Mouse (Mus musculus) forebrain, embryonic 12.5 days (tissue): ENCODE results near the gene Cfap43. TPM values are rescaled to one million over a fixed set of nuclear protein-coding genes. Genes with fewer than 3 reads are reported as not detected.

Source experiments
- ATAC-seq: fragments of 200-750 bp; cut with Nextera tagmentation; 2 replicates; pipeline ENCODE4 v1.8.0; 2017; ENCODE audit warnings: moderate TSS enrichment; ENCODE audit not compliant: low FRiP score
- H3K27ac ChIP-seq: fragments of 300-500 bp; sonication (generic); 2 replicates; pipeline ENCODE4 v1.5.1; 2016; ENCODE audit warnings: mild to moderate bottlenecking
- H3K27me3 ChIP-seq: fragments of 300-500 bp; sonication (generic); 2 replicates; pipeline ENCODE4 v1.6.1; 2016; ENCODE audit warnings: mild to moderate bottlenecking
- H3K36me3 ChIP-seq: fragments of 300-500 bp; sonication (generic); replicated peaks from 2 replicates; pipeline ENCODE4 v1.6.1; 2016; ENCODE audit warnings: mild to moderate bottlenecking
- H3K4me1 ChIP-seq: fragments of 300-500 bp; sonication (generic); 2 replicates; pipeline ENCODE4 v1.6.1; 2016
- H3K4me2 ChIP-seq: fragments of 300-500 bp; sonication (generic); 2 replicates; pipeline ENCODE4 v1.6.1; 2016; ENCODE audit warnings: mild to moderate bottlenecking, moderate library complexity
- H3K4me3 ChIP-seq: fragments of 300-500 bp; sonication (generic); replicated peaks from 2 replicates; pipeline ENCODE4 v1.5.1; 2016; ENCODE audit warnings: mild to moderate bottlenecking
- H3K9ac ChIP-seq: fragments of 300-500 bp; sonication (generic); 2 replicates; pipeline ENCODE4 v1.6.1; 2016; ENCODE audit warnings: mild to moderate bottlenecking
- H3K9me3 ChIP-seq: fragments of 300-500 bp; sonication (generic); 2 replicates; pipeline ENCODE4 v1.6.1; 2016
- WGBS: fragments of 180-500 bp; shearing (Covaris S2); methylation state at CpG from one replicate; pipeline ENCODE4 v1.1.7; 2016; 5-methylcytosine and 5-hydroxymethylcytosine counted together
- polyA plus RNA-seq: library from polyadenylated mRNA; unstranded; fragments of >200 nt; fragmentation: Nextera tagmentation; extraction: Ambion mirVana; gene quantifications from 2 replicates; pipeline ENCODE4 v1.2.1, GENCODE M21; 2016

Cfap43 gene
- polyA plus RNA-seq, 1 experiment from 2014 or later: 0.37 TPM

DNA sequence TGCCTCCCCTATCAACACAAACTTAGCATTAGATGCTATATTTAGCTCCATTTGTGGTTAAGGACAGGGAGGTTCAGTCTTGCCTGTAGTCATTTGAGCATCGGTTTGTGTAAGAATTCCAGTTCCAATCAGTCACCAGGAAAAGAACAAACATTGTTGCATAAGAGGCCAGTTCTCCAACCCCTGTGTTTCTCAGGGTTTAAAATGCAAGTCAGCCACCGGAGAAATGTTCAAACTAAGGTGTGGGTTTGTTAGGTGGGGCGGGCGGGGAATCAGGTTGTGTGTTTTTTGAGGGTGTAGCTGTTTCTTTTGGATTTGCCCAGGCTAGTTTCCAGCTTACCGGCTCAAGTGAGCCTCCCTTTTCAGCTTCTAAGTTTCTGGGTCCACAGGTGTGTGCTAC is 84.5 kb downstream of the Cfap43 start:
- WGBS: 89% methylated on average over 5 of the region's 5 CpGs
- H3K36me3 ChIP-seq: no peaks in the 10 kb centered on the region
- H3K27me3 ChIP-seq: peaks cover 21% of the 10 kb centered on the region
- peaks cover 4% of the 10 kb centered on the region for H3K4me1 ChIP-seq
- H3K27ac ChIP-seq: no peak overlapping the region
- no peak for ATAC-seq
- no peak overlapping the region for H3K9ac ChIP-seq
- H3K9me3 ChIP-seq: no peaks in the 10 kb centered on the region
- no peak overlapping the region for H3K4me2 ChIP-seq
- H3K4me3 ChIP-seq: no peak overlapping the region

DNA sequence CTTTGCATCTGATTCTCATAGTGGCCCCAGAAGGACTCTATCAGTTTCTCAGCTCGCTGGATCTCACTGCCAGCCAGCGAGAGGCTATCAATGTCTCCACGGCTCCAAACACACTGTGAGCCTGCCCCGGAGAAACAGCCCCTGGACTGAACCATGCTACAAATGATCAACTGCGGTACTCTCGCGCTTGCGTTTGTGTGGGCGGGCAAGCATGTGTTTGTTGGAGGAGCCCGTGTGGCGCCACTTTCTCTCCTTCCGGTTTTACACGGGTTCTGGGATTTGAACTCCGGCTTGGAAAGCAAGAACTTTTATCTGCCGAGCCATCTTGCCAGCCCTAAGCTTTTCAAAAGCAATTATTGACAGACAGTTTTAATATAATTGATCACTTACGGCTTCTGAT is 86.8 kb downstream of the Cfap43 start:
- Histone ChIP-seq H3K9ac (no peak overlapping the region), H3K27ac (no peak overlapping the region), H3K9me3 (no peaks in the 10 kb centered on the region), H3K36me3 (no peaks in the 10 kb centered on the region), H3K27me3 (peaks cover 12% of the 10 kb centered on the region), H3K4me1 (peaks cover 4% of the 10 kb centered on the region), H3K4me3 (no peak overlapping the region), H3K4me2 (no peak overlapping the region)
- no peak for ATAC-seq
- 89% methylated on average over 16 of the region's 16 CpGs for WGBS

DNA sequence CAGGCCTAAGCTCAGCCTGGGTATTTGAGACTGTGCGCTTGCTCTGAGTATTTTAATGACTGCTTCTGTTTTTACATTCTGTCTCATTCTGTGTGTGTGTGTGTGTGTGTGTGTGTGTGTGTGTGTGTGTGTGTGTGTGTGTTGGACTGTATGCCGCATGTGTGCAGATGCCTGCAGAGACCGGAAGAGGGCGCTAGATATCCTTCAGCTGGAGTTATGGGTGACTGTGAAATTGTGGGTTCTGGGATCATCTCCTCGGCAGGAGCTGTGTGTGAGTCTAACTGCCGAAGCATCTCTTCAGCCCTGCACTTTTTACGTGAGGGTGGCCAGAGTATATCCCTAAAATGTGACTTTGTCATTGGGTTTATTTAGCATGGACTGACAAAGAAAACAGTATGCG is 88.0 kb downstream of the Cfap43 start:
- Histone ChIP-seq H3K4me3 (no peak overlapping the region), H3K9me3 (no peaks in the 10 kb centered on the region), H3K4me2 (no peak overlapping the region), H3K4me1 (no peaks in the 10 kb centered on the region), H3K36me3 (no peaks in the 10 kb centered on the region), H3K9ac (no peak overlapping the region), H3K27me3 (peaks cover 4% of the 10 kb centered on the region; the same call in 1 of the 2 replicates), H3K27ac (no peak overlapping the region)
- 95% methylated on average over 8 of the region's 8 CpGs for WGBS
- no peak for ATAC-seq

DNA sequence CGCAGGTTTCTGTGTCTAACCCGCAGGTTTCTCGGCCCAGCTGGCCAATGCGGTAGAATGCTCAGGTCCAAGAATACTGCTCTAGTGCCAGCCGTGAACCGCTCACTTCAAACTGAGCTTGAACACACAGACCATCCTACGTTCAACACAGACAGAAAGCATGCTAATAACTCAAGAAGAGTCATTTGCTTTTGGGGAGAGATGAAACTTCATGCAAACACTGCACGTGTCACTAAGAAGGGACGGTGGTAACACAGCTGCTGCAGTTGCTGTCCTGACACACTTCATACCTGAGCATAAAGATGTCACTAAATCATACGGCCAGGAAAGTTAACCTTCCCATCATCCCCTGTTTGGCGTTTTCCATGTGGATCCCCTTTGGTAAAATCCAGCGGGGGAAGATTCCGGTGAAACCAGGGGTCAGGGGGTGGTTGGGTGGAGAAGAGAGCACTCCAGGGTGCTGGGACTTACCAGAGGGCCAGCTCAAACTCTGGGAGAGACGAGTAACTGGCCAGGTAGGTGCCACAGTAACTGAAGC is 89.1 kb downstream of the Cfap43 start:
- Histone ChIP-seq H3K27me3 (0 out of 2 replicates have a peak, but pooled peaks cover 4% of the 10 kb centered on the region), H3K4me1 (no peaks in the 10 kb centered on the region), H3K9ac (no peak overlapping the region), H3K4me2 (no peak overlapping the region), H3K9me3 (no peaks in the 10 kb centered on the region), H3K36me3 (no peaks in the 10 kb centered on the region), H3K27ac (no peak overlapping the region), H3K4me3 (no peak overlapping the region)
- no peak for ATAC-seq
- 85% methylated on average over 14 of the region's 14 CpGs for WGBS

DNA sequence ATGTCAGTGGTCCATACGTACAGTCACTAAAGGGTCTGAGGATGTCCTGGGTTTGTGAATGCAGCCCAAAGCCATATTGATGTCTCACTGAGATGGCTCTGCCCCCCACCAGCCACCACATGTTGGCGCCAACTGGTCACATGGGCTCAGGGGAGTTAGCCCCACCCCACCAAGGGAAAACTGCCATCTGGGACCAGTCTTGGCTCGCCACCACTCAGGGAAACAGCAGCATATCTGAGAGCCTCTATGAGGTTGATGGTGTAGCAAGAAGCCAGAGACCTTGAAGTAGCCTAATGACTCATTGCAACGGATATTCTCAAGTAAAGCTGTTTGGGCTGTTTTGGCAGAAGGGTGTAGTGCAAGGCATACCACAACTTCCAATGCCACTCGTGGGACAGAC is 95.1 kb downstream of the Cfap43 start:
- Histone ChIP-seq H3K9ac (no peak overlapping the region), H3K4me2 (no peak overlapping the region), H3K27me3 (0 out of 2 replicates have a peak, but pooled peaks cover 16% of the 10 kb centered on the region), H3K27ac (no peak overlapping the region), H3K4me1 (no peaks in the 10 kb centered on the region; the same call in 1 of the 2 replicates), H3K36me3 (no peaks in the 10 kb centered on the region), H3K9me3 (no peaks in the 10 kb centered on the region), H3K4me3 (no peak overlapping the region)
- WGBS: 92% methylated on average over 5 of the region's 5 CpGs
- ATAC-seq: no peak

DNA sequence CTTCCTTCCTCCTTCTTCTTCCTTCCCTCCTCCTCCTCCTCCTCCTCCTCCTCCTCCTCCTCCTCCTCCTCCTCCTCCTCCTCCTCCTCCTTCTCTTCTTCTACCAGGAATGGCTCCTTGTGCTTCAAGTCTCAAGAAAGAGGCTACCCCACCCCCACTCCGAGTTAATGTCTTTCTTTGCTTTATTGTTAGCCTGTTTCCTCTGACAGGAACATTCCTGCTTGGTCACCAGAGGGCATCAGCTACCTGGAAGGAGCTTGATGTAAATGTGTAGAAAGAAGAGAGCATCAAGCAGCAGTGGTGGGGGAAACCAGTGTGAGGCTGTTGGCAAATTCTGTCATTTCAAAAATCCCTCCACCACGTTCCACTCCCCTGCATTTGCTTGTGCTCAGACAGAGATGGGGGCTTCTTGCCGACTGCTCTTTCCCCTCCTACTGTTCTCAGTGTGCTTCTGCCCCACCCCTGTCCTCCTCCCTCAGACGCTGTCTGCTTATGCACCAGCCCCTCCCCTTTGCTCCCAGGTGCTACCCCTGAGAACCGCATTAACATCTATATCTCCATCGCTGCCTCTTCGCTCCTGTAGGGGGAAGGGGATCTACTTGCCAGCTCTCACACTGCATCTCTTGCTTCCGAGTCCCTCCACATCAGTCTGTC is 96.8 kb downstream of the Cfap43 start:
- Histone ChIP-seq H3K27ac (no peak overlapping the region), H3K36me3 (no peaks in the 10 kb centered on the region), H3K4me1 (no peaks in the 10 kb centered on the region; the same call in 1 of the 2 replicates), H3K27me3 (0 out of 2 replicates have a peak, but pooled peaks cover 16% of the 10 kb centered on the region), H3K4me2 (no peak overlapping the region), H3K4me3 (no peak overlapping the region), H3K9me3 (no peaks in the 10 kb centered on the region), H3K9ac (no peak overlapping the region)
- WGBS: 25% methylated on average over 8 of the region's 8 CpGs
- ATAC-seq: no peak

DNA sequence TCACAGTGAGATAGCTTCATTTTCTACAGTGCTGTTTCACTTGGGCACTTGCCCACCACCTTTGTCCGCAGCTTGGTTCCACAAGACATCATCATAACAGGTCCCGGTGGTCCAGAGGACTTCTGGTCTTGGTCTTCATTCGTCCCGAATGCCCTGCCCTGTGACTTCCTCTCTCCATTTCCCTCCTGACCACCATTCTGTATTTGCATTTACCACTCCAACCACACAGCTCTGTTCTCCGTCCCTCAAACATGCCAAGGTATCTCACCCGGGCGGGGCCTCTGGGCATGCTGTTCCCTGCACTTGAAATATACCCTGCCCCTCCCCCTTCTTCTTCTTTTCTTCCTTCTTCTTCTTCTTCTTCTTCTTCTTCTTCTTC is 97.6 kb downstream of the Cfap43 start:
- H3K4me1 ChIP-seq: no peaks in the 10 kb centered on the region; the same call in 1 of the 2 replicates
- H3K9me3 ChIP-seq: no peaks in the 10 kb centered on the region
- H3K27ac ChIP-seq: no peak overlapping the region
- H3K36me3 ChIP-seq: no peaks in the 10 kb centered on the region
- ATAC-seq: no peak; the same call in 1 of the 2 replicates
- H3K4me3 ChIP-seq: no peak overlapping the region
- no peak overlapping the region for H3K4me2 ChIP-seq
- H3K9ac ChIP-seq: no peak overlapping the region
- WGBS: 73% methylated on average over 7 of the region's 7 CpGs
- H3K27me3 ChIP-seq: 0 out of 2 replicates have a peak, but pooled peaks cover 16% of the 10 kb centered on the region

DNA sequence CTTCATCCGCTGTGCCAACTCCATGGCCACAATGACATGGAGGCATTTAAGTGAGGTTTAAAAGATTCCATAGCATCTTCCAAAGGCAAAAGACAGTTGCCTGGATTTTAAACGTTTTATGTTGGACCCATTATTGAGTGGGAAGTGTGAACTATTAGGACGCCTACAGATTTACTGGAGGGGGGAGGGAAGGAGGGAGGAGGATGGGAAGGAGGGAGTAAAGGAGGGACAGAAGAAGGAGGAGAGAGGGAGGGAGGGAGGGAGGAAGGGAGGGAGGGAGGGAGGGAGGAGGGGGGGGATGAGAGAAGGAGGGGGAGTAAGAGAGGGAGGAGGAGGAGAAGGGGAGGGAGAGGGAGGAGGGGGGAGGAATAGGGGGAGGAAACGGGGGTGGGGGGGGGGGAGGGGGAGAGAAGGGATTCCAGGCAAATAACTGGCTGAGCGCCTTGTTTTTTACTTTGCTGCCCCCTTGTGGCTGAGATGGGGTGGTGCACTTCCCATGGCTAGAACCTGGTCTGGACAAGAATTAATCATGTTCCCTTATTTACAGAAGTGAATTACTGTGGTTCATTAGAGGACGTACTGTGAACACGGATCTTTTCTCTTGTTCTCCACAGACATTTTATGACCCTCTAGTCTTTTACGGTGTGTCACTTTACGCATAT is 98.1 kb downstream of the Cfap43 start:
- peak; percentile 46 for ATAC-seq
- Histone ChIP-seq H3K27ac (no peak overlapping the region), H3K4me2 (no peak overlapping the region), H3K9ac (no peak overlapping the region), H3K36me3 (no peaks in the 10 kb centered on the region), H3K4me1 (no peaks in the 10 kb centered on the region; the same call in 1 of the 2 replicates), H3K9me3 (no peaks in the 10 kb centered on the region), H3K4me3 (no peak overlapping the region), H3K27me3 (0 out of 2 replicates have a peak, but pooled peaks cover 16% of the 10 kb centered on the region)
- WGBS: 29% methylated on average over 8 of the region's 9 CpGs

DNA sequence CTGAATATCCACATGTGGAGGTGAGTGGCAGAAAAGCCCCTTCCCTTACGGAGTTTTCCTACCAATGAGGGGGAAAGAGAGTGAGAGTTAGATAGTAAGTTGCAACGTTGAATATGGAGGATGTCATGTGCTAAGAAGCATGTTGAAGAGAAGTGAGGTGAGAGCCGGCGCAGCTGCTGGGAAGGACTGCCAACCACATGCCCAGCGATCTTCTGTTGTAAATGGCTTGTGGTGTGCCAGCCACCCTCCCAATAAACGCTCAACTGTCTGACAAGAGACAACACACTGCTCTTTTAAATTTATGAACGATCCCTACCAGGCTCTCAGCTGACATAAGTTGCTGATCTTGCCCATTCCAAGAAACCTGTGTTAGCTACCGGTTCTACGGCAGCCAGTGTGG is 101.4 kb downstream of the Cfap43 start:
- H3K9ac ChIP-seq: no peak overlapping the region
- 90% methylated on average over 9 of the region's 9 CpGs for WGBS
- no peaks in the 10 kb centered on the region for H3K36me3 ChIP-seq
- H3K27ac ChIP-seq: no peak overlapping the region
- H3K4me3 ChIP-seq: no peak overlapping the region
- H3K27me3 ChIP-seq: 0 out of 2 replicates have a peak, but pooled peaks cover 5% of the 10 kb centered on the region
- no peaks in the 10 kb centered on the region for H3K9me3 ChIP-seq
- H3K4me1 ChIP-seq: no peaks in the 10 kb centered on the region; the same call in 1 of the 2 replicates
- no peak for ATAC-seq
- H3K4me2 ChIP-seq: no peak overlapping the region

DNA sequence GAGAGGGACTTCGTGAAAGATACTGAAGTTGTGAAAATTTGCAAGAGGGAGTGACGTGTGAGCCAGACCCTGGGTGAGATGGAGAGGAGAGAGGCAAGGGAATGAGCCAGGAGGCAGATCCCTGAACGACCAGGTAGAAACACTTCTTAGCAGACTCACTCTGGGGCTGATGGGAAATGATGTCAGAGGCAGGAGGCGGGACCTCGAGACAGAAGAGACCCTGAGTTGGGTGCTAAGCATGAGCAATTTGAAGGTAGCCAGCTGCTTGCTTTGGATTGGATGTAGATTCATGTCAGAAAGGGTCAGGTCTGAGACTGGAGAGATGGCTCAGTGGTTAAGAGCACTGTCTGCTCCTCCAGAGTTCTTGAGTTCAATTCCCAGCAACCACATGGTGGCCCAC is 104.4 kb downstream of the Cfap43 start:
- Histone ChIP-seq H3K4me2 (no peak overlapping the region), H3K4me3 (no peak overlapping the region), H3K9ac (no peak overlapping the region), H3K27ac (no peak overlapping the region), H3K9me3 (no peaks in the 10 kb centered on the region), H3K36me3 (no peaks in the 10 kb centered on the region), H3K27me3 (no peaks in the 10 kb centered on the region), H3K4me1 (no peaks in the 10 kb centered on the region)
- ATAC-seq: no peak
- 93% methylated on average over 5 of the region's 5 CpGs for WGBS

DNA sequence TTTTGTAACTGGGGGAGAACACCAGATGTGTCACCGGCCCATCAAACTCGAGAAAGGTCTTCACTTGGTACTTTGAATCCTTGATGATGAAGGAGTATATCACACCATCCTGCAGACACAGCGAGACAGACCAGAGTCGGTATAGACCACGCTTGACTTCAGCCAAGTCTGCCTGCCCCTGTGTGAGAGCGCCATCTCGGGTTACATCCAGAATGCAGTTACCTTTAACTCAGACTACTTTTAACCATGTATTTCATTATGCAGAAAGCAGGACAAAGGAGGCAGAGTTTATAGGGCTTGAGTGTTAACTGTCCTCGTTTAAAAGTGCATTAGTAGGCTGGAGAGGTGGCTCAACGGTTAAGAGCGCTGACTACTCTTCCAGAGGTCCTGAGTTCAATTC is 107.0 kb downstream of the Cfap43 start:
- Histone ChIP-seq H3K36me3 (no peaks in the 10 kb centered on the region), H3K9ac (no peak overlapping the region), H3K4me3 (no peak overlapping the region), H3K4me1 (no peaks in the 10 kb centered on the region), H3K4me2 (no peak overlapping the region), H3K27me3 (no peaks in the 10 kb centered on the region), H3K9me3 (no peaks in the 10 kb centered on the region), H3K27ac (no peak overlapping the region)
- 82% methylated on average over 10 of the region's 10 CpGs for WGBS
- no peak for ATAC-seq

DNA sequence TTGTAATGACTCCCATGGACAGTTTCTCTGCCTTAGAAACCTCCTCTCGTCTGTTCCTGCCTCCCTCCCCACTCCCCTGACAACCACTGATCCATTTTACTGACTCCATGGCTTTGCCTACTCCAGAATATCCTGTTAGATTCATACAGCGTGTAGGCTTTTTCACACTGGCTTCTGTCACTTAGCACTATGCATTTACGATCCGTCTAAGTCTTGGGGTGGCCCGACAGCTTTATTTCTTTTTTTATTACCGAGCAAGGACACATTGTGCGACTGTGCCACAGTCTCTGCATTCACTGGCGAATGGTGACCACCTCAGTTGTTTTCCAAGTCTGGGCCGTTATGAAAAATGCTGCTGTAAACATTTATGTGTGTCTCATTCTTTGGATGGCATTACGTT is 120.5 kb downstream of the Cfap43 start:
- peaks cover 14% of the 10 kb centered on the region for H3K4me1 ChIP-seq
- H3K4me3 ChIP-seq: no peak overlapping the region
- no peaks in the 10 kb centered on the region for H3K9me3 ChIP-seq
- no peaks in the 10 kb centered on the region for H3K36me3 ChIP-seq
- no peak overlapping the region for H3K27ac ChIP-seq
- WGBS: 62% methylated on average over 10 of the region's 10 CpGs
- no peak overlapping the region for H3K4me2 ChIP-seq
- ATAC-seq: no peak
- no peak overlapping the region for H3K9ac ChIP-seq
- no peaks in the 10 kb centered on the region for H3K27me3 ChIP-seq
